Mouse (Mus musculus) C2C12 (cell line): ENCODE results near the gene Clip1. TPM values are rescaled to one million over a fixed set of nuclear protein-coding genes. Genes with fewer than 3 reads are reported as not detected.

ENCODE experiments used
- H3K27me3 ChIP-seq: one replicate; pipeline ENCODE4 v1.6.1; 2011; ENCODE audit not compliant: control insufficient read depth, insufficient read depth, insufficient read length
- H3K36me3 ChIP-seq: one replicate; pipeline ENCODE4 v1.6.1; 2011; ENCODE audit not compliant: control insufficient read depth, insufficient read depth
- H3K4me3 ChIP-seq: one replicate; pipeline ENCODE4 v1.5.1; 2011; ENCODE audit warnings: mild to moderate bottlenecking, control low read depth; ENCODE audit not compliant: poor library complexity, insufficient read depth, severe bottlenecking
- H3K79me2 ChIP-seq: one replicate; pipeline ENCODE4 v1.6.1; 2011; ENCODE audit not compliant: control insufficient read depth, insufficient read depth
- H3K79me3 ChIP-seq: one replicate; pipeline ENCODE4 v1.6.1; 2011; ENCODE audit warnings: low read depth, control low read depth
- H3ac ChIP-seq: one replicate; pipeline ENCODE3; 2011; ENCODE audit warnings: low read depth; ENCODE audit not compliant: control insufficient read depth, insufficient read length
- CEBPB ChIP-seq: IDR thresholded peaks from one replicate; pipeline ENCODE4 v1.6.1; 2011; ENCODE audit warnings: low read depth, mild to moderate bottlenecking, control low read depth, moderate library complexity
- CTCF ChIP-seq: IDR thresholded peaks from one replicate; pipeline ENCODE4 v1.5.1; 2011; ENCODE audit not compliant: control insufficient read depth, insufficient read depth, insufficient read length
- FOSL1 ChIP-seq: IDR thresholded peaks from one replicate; pipeline ENCODE4 v1.8.0; 2011; ENCODE audit warnings: mild to moderate bottlenecking, low read length; ENCODE audit not compliant: poor library complexity, insufficient read depth, severe bottlenecking
- MAX ChIP-seq: IDR thresholded peaks from one replicate; pipeline ENCODE4 v1.6.1; 2011; ENCODE audit warnings: mild to moderate bottlenecking, control low read depth
- MYOD1 ChIP-seq: IDR thresholded peaks from one replicate; pipeline ENCODE4 v1.6.1; 2011; ENCODE audit warnings: low read depth; ENCODE audit not compliant: control insufficient read depth, insufficient read length
- MYOG ChIP-seq: IDR thresholded peaks from one replicate; pipeline ENCODE4 v1.6.1; 2011; ENCODE audit not compliant: control insufficient read depth, insufficient read length; ENCODE audit errors: extremely low read depth
- USF1 ChIP-seq: IDR thresholded peaks from one replicate; pipeline ENCODE4 v1.6.1; 2011; ENCODE audit warnings: low read depth, mild to moderate bottlenecking, control low read depth, moderate library complexity
- polyA plus RNA-seq: library from polyadenylated mRNA; unstranded; fragments of >200 nt; fragmentation: generic; extraction: Trizol; gene quantifications from one replicate; pipeline ENCODE4 v1.2.1, GENCODE M21; 2012; ENCODE audit warnings: missing spikeins

Gene Clip1
- polyA plus RNA-seq, 1 experiment: 12.7 TPM

DNA sequence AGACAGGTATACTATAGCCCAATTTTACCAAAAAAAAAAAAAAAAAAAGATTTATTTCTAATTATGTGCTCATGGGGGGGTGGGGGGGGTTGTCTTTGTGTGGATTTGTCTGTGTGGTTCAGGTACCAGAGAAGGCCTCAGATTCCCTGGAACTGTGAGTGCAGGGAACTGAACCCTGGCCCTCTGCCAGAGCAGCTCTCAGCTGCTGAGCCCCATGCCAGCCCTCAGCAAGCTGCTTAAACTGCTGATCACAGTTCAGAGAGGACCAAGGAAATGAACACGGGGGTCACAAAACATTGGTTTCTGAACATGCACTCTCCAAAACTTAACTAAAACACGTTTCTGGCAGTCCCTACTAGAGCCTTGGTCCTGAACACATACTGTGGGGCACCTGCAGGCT, 128.0 kb downstream of the Clip1 start:
- no peaks in the 10 kb centered on the region for H3K27me3 ChIP-seq
- TF ChIP-seq MAX: no peak
- no peak for TF ChIP-seq USF1
- TF ChIP-seq FOSL1: no peak
- no peak for TF ChIP-seq CTCF
- no peak for TF ChIP-seq MYOD1
- TF ChIP-seq CEBPB: no peak
- no peak for TF ChIP-seq MYOG
- H3K79me2 ChIP-seq: no peaks in the 10 kb centered on the region
- no peak overlapping the region for H3K4me3 ChIP-seq
- no peaks in the 10 kb centered on the region for H3K79me3 ChIP-seq
- H3K36me3 ChIP-seq: peaks cover 31% of the 10 kb centered on the region
- no peak overlapping the region for H3ac ChIP-seq

DNA sequence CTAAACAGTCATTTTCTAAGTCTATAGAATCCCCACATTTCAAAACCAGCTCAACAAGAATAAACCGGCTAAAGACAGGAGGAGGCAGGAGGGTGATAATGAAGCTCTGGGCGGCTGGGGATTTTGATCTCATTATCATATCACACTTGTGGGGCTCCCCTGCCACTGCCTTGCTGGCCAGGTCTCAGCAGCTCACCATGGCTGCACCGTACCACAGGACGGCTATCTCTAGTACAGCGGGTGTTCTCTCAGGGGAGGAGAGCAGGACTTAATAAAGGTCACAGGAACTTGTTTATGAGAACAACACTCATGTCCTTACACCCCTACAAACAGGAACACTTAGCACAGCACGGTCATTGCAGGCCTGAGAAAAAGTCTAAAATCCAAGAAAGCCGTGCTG, 128.7 kb downstream of the Clip1 start:
- Histone ChIP-seq H3K36me3 (peaks cover 24% of the 10 kb centered on the region), H3K4me3 (no peak overlapping the region), H3K79me2 (no peaks in the 10 kb centered on the region), H3K27me3 (no peaks in the 10 kb centered on the region), H3ac (no peak overlapping the region), H3K79me3 (no peaks in the 10 kb centered on the region)
- no peak for TF ChIP-seq MYOD1
- no peak for TF ChIP-seq FOSL1
- no peak for TF ChIP-seq USF1

DNA sequence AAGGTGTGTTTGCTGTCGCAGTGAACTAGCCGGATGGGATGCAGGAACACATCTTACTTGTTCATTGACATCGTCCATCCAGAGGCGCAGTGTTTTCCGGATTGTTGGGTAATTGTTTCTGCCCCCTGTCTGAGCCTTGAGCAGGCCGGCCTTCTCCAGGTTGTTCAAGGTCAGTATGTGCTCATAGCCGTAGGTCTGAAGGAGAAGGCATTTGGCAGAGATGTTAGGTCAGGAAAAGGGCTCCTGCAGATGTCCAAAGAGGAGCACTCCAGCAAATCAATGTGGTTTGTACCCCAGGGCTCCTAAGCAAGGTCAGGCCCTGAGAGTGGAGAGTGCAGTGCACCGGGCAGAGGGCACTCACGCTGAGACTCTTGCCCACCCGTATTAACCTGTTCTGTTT, 150.6 kb downstream of the Clip1 start:
- no peaks in the 10 kb centered on the region for H3K79me3 ChIP-seq
- no peak for TF ChIP-seq MYOD1
- no peak for TF ChIP-seq USF1
- no peak for TF ChIP-seq CTCF
- no peak for TF ChIP-seq MYOG
- no peak for TF ChIP-seq CEBPB
- TF ChIP-seq FOSL1: no peak
- no peak for TF ChIP-seq MAX
- H3K36me3 ChIP-seq: peaks cover 72% of the 10 kb centered on the region
- H3K79me2 ChIP-seq: no peaks in the 10 kb centered on the region
- H3K27me3 ChIP-seq: no peaks in the 10 kb centered on the region
- no peak overlapping the region for H3K4me3 ChIP-seq
- no peak overlapping the region for H3ac ChIP-seq

DNA sequence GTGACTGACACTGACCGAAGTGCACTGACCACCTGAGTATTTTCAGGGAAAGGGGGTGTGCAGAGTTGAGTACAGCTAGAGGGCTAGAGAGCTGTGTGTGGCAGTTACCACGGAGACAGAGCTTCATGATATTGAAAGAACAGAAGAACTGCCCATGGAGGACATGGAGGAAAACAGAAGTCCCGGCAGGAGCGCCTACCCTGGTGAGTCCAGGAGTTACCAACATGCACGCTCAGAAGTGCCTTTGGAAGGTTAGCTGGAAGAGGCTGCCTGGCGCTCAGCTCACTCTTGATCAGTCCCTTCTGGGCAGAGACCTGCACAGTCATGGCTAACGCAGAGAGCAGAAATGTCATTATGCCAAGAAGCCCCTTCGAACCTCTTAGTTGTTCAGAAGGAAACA, 154.4 kb downstream of the Clip1 start:
- Histone ChIP-seq H3K36me3 (peaks cover 47% of the 10 kb centered on the region), H3ac (no peak overlapping the region)

DNA sequence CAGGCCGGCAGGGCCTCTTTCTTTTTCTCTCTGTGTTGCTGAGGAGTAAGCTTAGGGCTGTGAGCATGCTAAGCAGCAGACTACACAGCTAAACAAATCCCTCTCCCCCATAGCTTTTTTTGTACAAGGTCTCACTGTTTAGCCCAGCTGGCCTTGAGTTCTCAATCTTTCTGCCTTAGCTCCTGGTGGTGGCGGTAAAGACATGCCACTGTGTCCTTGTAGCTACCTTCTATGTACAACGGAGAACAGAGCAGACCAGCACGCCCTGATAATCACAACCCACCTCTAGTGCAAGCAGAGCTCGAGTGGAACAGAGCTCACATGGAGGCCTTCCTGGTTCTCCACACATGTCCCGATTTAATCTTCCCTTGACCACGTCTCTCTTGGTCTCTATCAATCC, 155.8 kb downstream of the Clip1 start:
- Histone ChIP-seq H3K27me3 (no peaks in the 10 kb centered on the region), H3K79me3 (no peaks in the 10 kb centered on the region), H3ac (no peak overlapping the region), H3K4me3 (no peak overlapping the region), H3K36me3 (peaks cover 34% of the 10 kb centered on the region), H3K79me2 (peaks cover under 1% of the 10 kb centered on the region)
- no peak for TF ChIP-seq CTCF
- no peak for TF ChIP-seq MYOG
- no peak for TF ChIP-seq MYOD1

More for the DNA sequence above, 154.4 kb downstream of the Clip1 start:
- TF ChIP-seq FOSL1: no peak
- TF ChIP-seq CEBPB: no peak
- Histone ChIP-seq H3K79me3 (no peaks in the 10 kb centered on the region), H3K27me3 (no peaks in the 10 kb centered on the region), H3K79me2 (no peaks in the 10 kb centered on the region), H3K4me3 (no peak overlapping the region)

Other genes with a start within 250 kb of the Clip1 start
- gene Lrrc43, start 195.3 kb downstream of the Clip1 start, polyA plus RNA-seq: not detected
- gene Il31, start 195.1 kb downstream of the Clip1 start, polyA plus RNA-seq: not detected
- 0.33 TPM for gene B3gnt4, start 174.2 kb downstream of the Clip1 start, polyA plus RNA-seq
- 40.6 TPM for gene Diablo, start 160.4 kb downstream of the Clip1 start, polyA plus RNA-seq
- not detected for gene Gm49027, start 159.1 kb downstream of the Clip1 start, polyA plus RNA-seq
- gene Vps33a, start 111.6 kb downstream of the Clip1 start, polyA plus RNA-seq: 18.4 TPM
- gene Zcchc8, start 36.5 kb upstream of the Clip1 start, polyA plus RNA-seq: 16.7 TPM
- 16.4 TPM for gene Rsrc2, start 64.8 kb upstream of the Clip1 start, polyA plus RNA-seq
- gene Kntc1, start 65.1 kb upstream of the Clip1 start, polyA plus RNA-seq: 15.1 TPM
- not detected for gene Hcar2, start 180.9 kb upstream of the Clip1 start, polyA plus RNA-seq
- gene Hcar1, start 195.4 kb upstream of the Clip1 start, polyA plus RNA-seq: 0.02 TPM
- 77.0 TPM for gene Denr, start 222.6 kb upstream of the Clip1 start, polyA plus RNA-seq
- gene Gm43518, start 242.8 kb upstream of the Clip1 start, polyA plus RNA-seq: not detected
- 2.5 TPM for gene Ccdc62, start 246.1 kb upstream of the Clip1 start, polyA plus RNA-seq